Mouse (Mus musculus): Measurements from ENCODE around the gene Krt7. TPM values are rescaled to one million over a fixed set of nuclear protein-coding genes. Genes with fewer than 3 reads are reported as not detected.

Gene Krt7
- polyA plus RNA-seq, 1 experiment from 2014 or later = 86.1 TPM

DNA sequence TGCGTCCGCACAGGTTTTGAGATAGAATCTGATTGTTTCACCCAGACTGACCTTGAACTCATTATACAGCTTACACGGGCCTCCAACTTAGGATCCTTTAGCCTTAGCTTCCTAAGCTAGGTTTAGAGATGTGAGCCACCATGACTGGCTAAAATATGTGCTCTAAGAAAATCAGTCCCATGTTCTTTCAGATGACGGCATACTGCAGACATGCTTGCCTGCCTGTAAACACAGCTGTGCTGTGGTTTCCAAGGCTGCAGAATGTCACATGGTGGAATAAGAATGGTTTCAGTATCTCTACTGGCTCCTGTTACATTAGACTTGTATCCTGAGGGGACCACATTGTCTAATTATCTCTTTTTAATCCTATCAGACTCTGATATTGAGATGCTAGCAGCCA is 8.1 kb downstream of the Krt7 start:
- WGBS = 73% methylated on average over 4 of the region's 4 CpGs
- no peak overlapping the region for H3K9ac ChIP-seq (ENCODE audit: low read depth, low read length)
- ATAC-seq = no peak
- H3K36me3 ChIP-seq (ENCODE audit: control insufficient read depth, insufficient read depth) = peaks cover 25% of the 10 kb centered on the region; the same call in 1 of the 2 replicates
- no peak overlapping the region for H3K27ac ChIP-seq (ENCODE audit: low read depth, low read length)
- no peak overlapping the region for H3K4me2 ChIP-seq (replicated peaks; ENCODE audit: low read depth)
- no peaks in the 10 kb centered on the region for H3K4me1 ChIP-seq (replicated peaks; ENCODE audit: control insufficient read depth, insufficient read depth, low read length)
- H3K4me3 ChIP-seq (ENCODE audit: low read depth, low read length) = no peak overlapping the region
- no peaks in the 10 kb centered on the region for H3K9me3 ChIP-seq (ENCODE audit: control insufficient read depth)
- no peak for TF ChIP-seq CTCF (IDR thresholded peaks at IDR 0.05; ENCODE audit: low read depth)
- H3K27me3 ChIP-seq (replicated peaks; ENCODE audit: control insufficient read depth, insufficient read depth, low read length) = no peaks in the 10 kb centered on the region

DNA sequence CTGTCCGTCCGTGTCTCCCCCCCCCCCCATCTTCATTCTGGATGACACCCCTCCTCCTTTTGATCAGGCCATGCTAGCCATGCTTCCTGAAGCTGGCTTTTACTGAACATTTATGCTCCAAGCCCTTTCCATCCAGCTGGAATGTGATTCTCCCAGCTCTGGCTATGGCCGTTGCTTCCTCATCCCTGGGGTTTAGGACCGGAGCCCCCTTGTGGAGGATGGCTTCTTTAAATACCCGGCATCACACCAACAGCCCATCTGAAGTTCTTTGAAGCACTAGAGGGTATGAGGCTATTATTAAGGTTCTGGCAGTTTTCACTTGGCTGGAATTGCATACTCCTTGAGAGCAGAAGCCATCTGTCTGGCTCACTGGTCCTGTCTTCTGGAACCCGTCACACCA is 10.1 kb downstream of the Krt7 start:
- no peak overlapping the region for H3K27ac ChIP-seq (ENCODE audit: low read depth, low read length)
- WGBS = 39% methylated on average over 4 of the region's 6 CpGs
- H3K4me3 ChIP-seq (ENCODE audit: low read depth, low read length) = no peak overlapping the region
- no peak overlapping the region for H3K9ac ChIP-seq (ENCODE audit: low read depth, low read length)
- H3K9me3 ChIP-seq (ENCODE audit: control insufficient read depth) = no peaks in the 10 kb centered on the region
- H3K4me1 ChIP-seq (replicated peaks; ENCODE audit: control insufficient read depth, insufficient read depth, low read length) = no peaks in the 10 kb centered on the region
- H3K4me2 ChIP-seq (replicated peaks; ENCODE audit: low read depth) = no peak overlapping the region
- H3K27me3 ChIP-seq (replicated peaks; ENCODE audit: control insufficient read depth, insufficient read depth, low read length) = no peaks in the 10 kb centered on the region
- ATAC-seq = no peak
- peak; percentile 64 for TF ChIP-seq CTCF (IDR thresholded peaks at IDR 0.05; ENCODE audit: low read depth)
- peaks cover 25% of the 10 kb centered on the region; the same call in 1 of the 2 replicates for H3K36me3 ChIP-seq (ENCODE audit: control insufficient read depth, insufficient read depth)

DNA sequence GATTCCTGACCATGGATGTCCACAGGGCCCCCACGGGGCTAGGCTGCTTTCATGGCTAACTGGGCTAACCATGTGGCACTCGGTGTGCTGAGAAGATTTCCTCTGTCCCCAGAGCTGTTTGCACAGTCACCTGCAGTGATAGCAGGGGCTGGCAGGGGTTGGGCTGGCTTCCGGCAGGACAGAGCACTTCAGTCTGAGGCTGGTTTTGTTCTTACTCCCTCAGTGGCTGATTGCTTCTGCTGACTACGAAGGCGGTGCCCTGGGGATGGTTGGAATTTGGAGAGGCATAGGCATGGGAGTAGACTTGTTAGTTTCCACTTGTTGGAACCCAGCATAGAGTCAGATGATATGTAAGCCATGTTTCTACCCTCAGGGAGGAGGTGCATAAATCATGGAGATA is 14.1 kb downstream of the Krt7 start:
- no peaks in the 10 kb centered on the region for H3K4me1 ChIP-seq (replicated peaks; ENCODE audit: control insufficient read depth, insufficient read depth, low read length)
- H3K4me2 ChIP-seq (replicated peaks; ENCODE audit: low read depth) = no peak overlapping the region
- H3K4me3 ChIP-seq (ENCODE audit: low read depth, low read length) = no peak overlapping the region
- H3K9me3 ChIP-seq (ENCODE audit: control insufficient read depth) = no peaks in the 10 kb centered on the region
- WGBS = 18% methylated on average over 5 of the region's 5 CpGs
- no peak overlapping the region for H3K27ac ChIP-seq (ENCODE audit: low read depth, low read length)
- ATAC-seq = no peak; the same call in 1 of the 2 replicates
- no peak overlapping the region for H3K9ac ChIP-seq (ENCODE audit: low read depth, low read length)
- no peak for TF ChIP-seq CTCF (IDR thresholded peaks at IDR 0.05; ENCODE audit: low read depth)
- H3K27me3 ChIP-seq (replicated peaks; ENCODE audit: control insufficient read depth, insufficient read depth, low read length) = no peaks in the 10 kb centered on the region
- peaks cover 25% of the 10 kb centered on the region; the same call in 1 of the 2 replicates for H3K36me3 ChIP-seq (ENCODE audit: control insufficient read depth, insufficient read depth)

DNA sequence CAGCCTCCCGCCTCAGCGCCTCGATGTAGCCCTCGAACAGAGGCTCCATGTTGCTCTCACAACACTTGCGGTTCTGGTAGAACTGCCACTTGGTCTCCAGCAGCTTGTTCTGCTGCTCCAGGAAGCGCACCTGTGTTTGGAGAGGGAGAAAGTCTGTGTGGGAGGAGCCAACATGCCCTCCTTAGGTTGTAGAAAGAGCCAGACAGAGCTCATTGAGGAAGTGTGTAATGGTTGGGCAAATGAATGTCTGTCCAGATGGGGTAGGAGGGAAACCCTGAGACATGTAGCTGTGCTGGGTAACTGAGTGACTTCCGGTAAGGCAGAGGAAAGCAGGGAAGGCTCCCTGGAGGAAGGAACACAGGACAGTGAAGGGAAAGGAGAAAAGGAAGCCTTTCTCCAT is 25.8 kb downstream of the Krt7 start:
- no peak for TF ChIP-seq CTCF (IDR thresholded peaks at IDR 0.05; ENCODE audit: low read depth)
- 73% methylated on average over 7 of the region's 7 CpGs for WGBS
- Histone ChIP-seq H3K4me2 (replicated peaks; ENCODE audit: low read depth) (no peak overlapping the region), H3K27ac (ENCODE audit: low read depth, low read length) (no peak overlapping the region), H3K9me3 (ENCODE audit: control insufficient read depth) (no peaks in the 10 kb centered on the region), H3K36me3 (ENCODE audit: control insufficient read depth, insufficient read depth) (no peaks in the 10 kb centered on the region), H3K27me3 (replicated peaks; ENCODE audit: control insufficient read depth, insufficient read depth, low read length) (peaks cover 18% of the 10 kb centered on the region), H3K9ac (ENCODE audit: low read depth, low read length) (no peak overlapping the region), H3K4me3 (ENCODE audit: low read depth, low read length) (no peak overlapping the region), H3K4me1 (replicated peaks; ENCODE audit: control insufficient read depth, insufficient read depth, low read length) (no peaks in the 10 kb centered on the region)
- peak; percentile 52 for ATAC-seq

DNA sequence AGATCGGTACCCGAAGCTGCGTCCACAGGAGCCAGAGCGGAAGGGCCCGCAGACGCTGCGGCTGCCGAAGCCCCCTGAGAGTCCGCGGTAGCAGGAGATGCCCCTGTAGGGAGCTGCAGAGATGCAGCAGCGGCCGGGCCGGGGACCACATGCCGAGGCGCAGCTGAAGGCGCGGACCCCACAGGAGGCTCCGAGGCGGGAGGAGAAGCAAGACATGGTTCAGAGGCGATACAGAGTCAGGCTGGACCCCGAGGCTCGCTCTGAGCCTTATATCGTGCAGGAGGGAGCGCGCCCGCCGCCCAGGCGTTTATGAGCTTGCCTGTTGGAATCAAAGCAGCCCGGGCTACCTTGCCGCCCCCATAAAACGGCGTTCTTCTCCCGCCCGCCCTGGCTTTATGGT is 27.7 kb downstream of the Krt7 start, which contains the start of gene Krt87:
TSS of gene Krt87 (minus strand) at position 250 of the 400 bp plus-strand sequence.
- H3K27ac ChIP-seq (ENCODE audit: low read depth, low read length) = no peak within 1 kb of the TSS
- WGBS = 4% methylated on average over 34 of the region's 34 CpGs
- H3K4me2 ChIP-seq (replicated peaks; ENCODE audit: low read depth) = peak within 1 kb of the TSS; percentile 35; the same call in 1 of the 2 replicates
- no peak for TF ChIP-seq CTCF (IDR thresholded peaks at IDR 0.05; ENCODE audit: low read depth)
- H3K9ac ChIP-seq (ENCODE audit: low read depth, low read length) = no peak within 1 kb of the TSS
- no peaks in the 10 kb centered on the region for H3K4me1 ChIP-seq (replicated peaks; ENCODE audit: control insufficient read depth, insufficient read depth, low read length)
- H3K27me3 ChIP-seq (replicated peaks; ENCODE audit: control insufficient read depth, insufficient read depth, low read length) = peaks cover 18% of the 10 kb centered on the region
- H3K9me3 ChIP-seq (ENCODE audit: control insufficient read depth) = no peaks in the 10 kb centered on the region
- peak within 1 kb of the TSS; percentile 18; the same call in 1 of the 2 replicates for H3K4me3 ChIP-seq (ENCODE audit: low read depth, low read length)
- ATAC-seq = no peak
- H3K36me3 ChIP-seq (ENCODE audit: control insufficient read depth, insufficient read depth) = no peaks in the 10 kb centered on the region

DNA sequence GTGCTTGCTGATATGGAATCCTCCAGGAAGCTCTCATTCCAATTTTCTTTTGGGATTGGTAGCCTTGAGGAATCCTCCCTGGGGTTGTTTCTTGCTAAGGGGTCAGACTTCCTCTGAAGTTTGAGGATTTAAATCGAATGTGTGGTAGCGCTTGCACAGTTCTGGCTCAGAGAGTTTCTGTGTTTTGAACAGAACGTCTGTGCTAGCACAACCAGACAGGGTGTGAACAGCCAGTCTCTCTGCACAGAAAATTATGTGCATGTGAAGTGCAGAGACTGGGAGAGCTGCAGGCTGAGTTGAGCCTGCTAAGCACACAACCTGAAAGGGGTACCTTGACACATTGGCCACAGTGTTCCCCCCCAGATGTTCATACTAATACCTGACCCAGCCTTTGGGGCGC is 30.0 kb downstream of the Krt7 start:
- Histone ChIP-seq H3K9ac (ENCODE audit: low read depth, low read length) (no peak overlapping the region), H3K27ac (ENCODE audit: low read depth, low read length) (no peak overlapping the region), H3K9me3 (ENCODE audit: control insufficient read depth) (no peaks in the 10 kb centered on the region), H3K4me2 (replicated peaks; ENCODE audit: low read depth) (no peak overlapping the region), H3K36me3 (ENCODE audit: control insufficient read depth, insufficient read depth) (no peaks in the 10 kb centered on the region), H3K27me3 (replicated peaks; ENCODE audit: control insufficient read depth, insufficient read depth, low read length) (peaks cover 18% of the 10 kb centered on the region), H3K4me1 (replicated peaks; ENCODE audit: control insufficient read depth, insufficient read depth, low read length) (no peaks in the 10 kb centered on the region), H3K4me3 (ENCODE audit: low read depth, low read length) (no peak overlapping the region)
- no peak for TF ChIP-seq CTCF (IDR thresholded peaks at IDR 0.05; ENCODE audit: low read depth)
- WGBS = 68% methylated on average over 4 of the region's 4 CpGs
- no peak for ATAC-seq

DNA sequence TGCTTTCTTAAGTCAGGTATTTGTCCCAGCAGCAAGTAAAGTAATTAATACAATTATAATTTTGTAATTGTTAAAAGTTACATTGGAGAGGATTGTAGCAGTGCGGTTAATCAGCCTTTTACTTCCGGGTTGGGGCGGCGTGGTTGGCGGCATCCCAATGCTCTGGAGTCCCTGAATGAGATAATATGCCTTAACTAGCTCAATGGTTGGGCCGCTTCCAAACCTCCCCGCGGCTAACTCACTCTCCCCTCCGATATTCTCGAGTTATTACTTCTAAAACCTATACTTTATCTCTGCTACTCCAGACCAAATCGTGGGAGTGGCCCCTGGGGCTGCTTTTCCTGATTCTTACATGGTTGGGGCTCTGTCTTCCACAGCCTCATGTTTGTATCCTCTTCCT is 35.7 kb downstream of the Krt7 start:
- TF ChIP-seq CTCF (IDR thresholded peaks at IDR 0.05; ENCODE audit: low read depth) = no peak
- H3K4me3 ChIP-seq (ENCODE audit: low read depth, low read length) = no peak overlapping the region
- H3K9ac ChIP-seq (ENCODE audit: low read depth, low read length) = no peak overlapping the region
- H3K27me3 ChIP-seq (replicated peaks; ENCODE audit: control insufficient read depth, insufficient read depth, low read length) = no peaks in the 10 kb centered on the region
- WGBS = 69% methylated on average over 11 of the region's 11 CpGs
- no peak for ATAC-seq
- no peaks in the 10 kb centered on the region for H3K9me3 ChIP-seq (ENCODE audit: control insufficient read depth)
- H3K27ac ChIP-seq (ENCODE audit: low read depth, low read length) = no peak overlapping the region
- H3K4me2 ChIP-seq (replicated peaks; ENCODE audit: low read depth) = no peak overlapping the region
- H3K36me3 ChIP-seq (ENCODE audit: control insufficient read depth, insufficient read depth) = no peaks in the 10 kb centered on the region
- no peaks in the 10 kb centered on the region for H3K4me1 ChIP-seq (replicated peaks; ENCODE audit: control insufficient read depth, insufficient read depth, low read length)
